Mouse (Mus musculus) kidney, embryonic 15.5 days (tissue): ENCODE data around the gene C1ra. TPM values are rescaled to one million over a fixed set of nuclear protein-coding genes. Genes with fewer than 3 reads are reported as not detected.
A peak's percentile ranks its signal among the peaks of the same experiment; 100 is the strongest.
"Not testable (repeated sequence)": the region's sequence is repeated elsewhere in the genome, so short reads cannot be mapped to it uniquely, and the experiment has no call there.

ENCODE experiments used
- ATAC-seq: fragments of 200-750 bp; cut with Nextera tagmentation; replicated peaks from 2 replicates; pipeline ENCODE4 v1.8.0; 2017; ENCODE audit warnings: moderate TSS enrichment; ENCODE audit not compliant: low FRiP score
- H3K27ac ChIP-seq: fragments of 300-500 bp; sonication (generic); 2 replicates; pipeline ENCODE4 v1.5.1; 2015; ENCODE audit warnings: mild to moderate bottlenecking, inconsistent platforms
- H3K27me3 ChIP-seq: fragments of 300-500 bp; sonication (generic); 2 replicates; pipeline ENCODE4 v1.6.1; 2015; ENCODE audit warnings: inconsistent platforms
- H3K36me3 ChIP-seq: fragments of 300-500 bp; sonication (generic); 2 replicates; pipeline ENCODE4 v1.6.1; 2015; ENCODE audit warnings: inconsistent platforms
- H3K4me1 ChIP-seq: fragments of 300-500 bp; sonication (generic); 2 replicates; pipeline ENCODE4 v1.6.1; 2015; ENCODE audit warnings: inconsistent platforms
- H3K4me2 ChIP-seq: fragments of 300-500 bp; sonication (generic); 2 replicates; pipeline ENCODE4 v1.6.1; 2015; ENCODE audit warnings: moderate library complexity, mild to moderate bottlenecking, inconsistent platforms
- H3K4me3 ChIP-seq: fragments of 300-500 bp; sonication (generic); replicated peaks from 2 replicates; pipeline ENCODE4 v1.5.1; 2015; ENCODE audit warnings: mild to moderate bottlenecking, inconsistent platforms
- H3K9ac ChIP-seq: fragments of 300-500 bp; sonication (generic); 2 replicates; pipeline ENCODE4 v1.6.1; 2015; ENCODE audit warnings: mild to moderate bottlenecking, inconsistent platforms
- H3K9me3 ChIP-seq: fragments of 300-500 bp; sonication (generic); replicated peaks from 2 replicates; pipeline ENCODE4 v1.6.1; 2016; ENCODE audit warnings: inconsistent platforms
- WGBS: fragments of 180-500 bp; shearing (Covaris S2); methylation state at CpG from one replicate; pipeline ENCODE4 v1.1.7; 2015; ENCODE audit warnings: mixed read lengths; 5-methylcytosine and 5-hydroxymethylcytosine counted together
- polyA plus RNA-seq: library from polyadenylated mRNA; unstranded; fragments of >200 nt; fragmentation: Nextera tagmentation; extraction: Ambion mirVana; gene quantifications from 2 replicates; pipeline ENCODE4 v1.2.1, GENCODE M21; 2015

C1ra gene
- polyA plus RNA-seq, 1 experiment from 2014 or later = 7.9 TPM

DNA sequence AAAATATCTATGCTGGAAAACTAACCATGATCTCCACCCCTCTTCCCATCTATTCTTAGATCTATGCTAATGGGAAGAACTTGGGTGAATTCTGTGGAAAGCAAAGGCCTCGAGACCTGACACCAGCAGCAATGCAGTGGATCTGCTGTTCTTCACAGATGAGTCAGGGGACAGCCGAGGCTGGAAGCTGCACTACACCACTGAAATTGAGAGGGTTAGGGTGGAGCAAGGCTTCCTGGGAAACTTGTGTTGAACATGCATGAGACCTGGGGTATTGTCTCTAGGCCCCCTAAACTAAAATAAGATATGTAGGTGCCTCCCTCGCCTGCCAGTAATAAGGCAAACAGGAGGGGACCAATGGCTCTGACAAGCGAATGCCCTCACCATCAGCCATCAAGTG, 49.0 kb downstream of the C1ra start:
- 92% methylated on average over 4 of the region's 4 CpGs for WGBS
- ATAC-seq, H3K27me3 ChIP-seq, H3K4me2 ChIP-seq, H3K4me3 ChIP-seq, H3K9me3 ChIP-seq, H3K4me1 ChIP-seq, H3K36me3 ChIP-seq, H3K27ac ChIP-seq, H3K9ac ChIP-seq: not testable (repeated sequence)

DNA sequence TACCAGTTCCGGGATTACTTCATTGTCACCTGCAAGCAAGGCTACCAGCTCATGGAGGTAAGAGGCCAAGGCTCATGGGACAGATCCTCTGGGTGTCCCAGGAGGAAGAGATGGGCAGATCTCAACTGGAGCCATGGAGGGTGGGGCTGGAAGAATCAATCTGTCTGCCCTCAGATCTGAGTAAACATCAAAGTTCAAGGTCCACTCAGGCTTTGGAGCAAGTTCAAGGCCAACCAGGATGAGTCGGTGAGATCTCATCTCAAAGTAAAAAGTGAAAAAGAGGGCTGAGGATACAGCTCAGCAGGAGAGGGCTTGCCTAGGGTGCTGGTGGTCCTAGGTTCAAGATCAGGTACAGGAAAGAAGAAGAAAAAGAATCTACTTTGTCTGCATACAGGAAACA, 49.4 kb downstream of the C1ra start:
- ATAC-seq, H3K9me3 ChIP-seq, H3K4me2 ChIP-seq, H3K27me3 ChIP-seq, H3K4me1 ChIP-seq, H3K27ac ChIP-seq, H3K36me3 ChIP-seq, H3K9ac ChIP-seq, H3K4me3 ChIP-seq: not testable (repeated sequence)
- WGBS = 100% methylated on average over 2 of the region's 2 CpGs

DNA sequence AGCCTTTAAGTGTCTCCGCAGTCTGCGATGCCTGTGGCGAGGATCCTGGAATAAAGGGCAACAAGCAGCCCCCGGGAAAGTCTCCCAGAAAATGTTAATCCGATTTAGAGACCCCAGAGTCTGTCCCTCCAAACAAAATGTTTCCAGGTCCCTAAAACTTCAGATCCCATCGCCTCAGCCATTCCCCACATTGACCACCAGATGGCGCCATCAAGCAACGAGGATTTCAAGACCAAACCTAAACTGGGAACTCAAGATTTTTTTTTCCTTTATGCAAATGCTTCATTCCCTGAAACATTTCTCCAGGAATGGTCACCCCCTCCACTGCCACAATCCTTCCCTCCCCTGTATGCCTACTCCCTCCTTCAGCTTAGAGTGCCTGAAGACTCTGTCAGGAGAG, 57.8 kb downstream of the C1ra start, which contains the start of gene C1rb:
C1rb (plus strand) TSS at position 269 of the 400 bp plus-strand sequence.
- no peaks in the 10 kb centered on the region for H3K4me1 ChIP-seq
- H3K9ac ChIP-seq = no peak within 1 kb of the TSS
- no peak within 1 kb of the TSS for H3K27ac ChIP-seq
- H3K9me3 ChIP-seq = no peaks in the 10 kb centered on the region
- H3K4me3 ChIP-seq = no peak within 1 kb of the TSS
- H3K36me3 ChIP-seq = no peaks in the 10 kb centered on the region
- no peak for ATAC-seq
- 7% methylated on average over 8 of the region's 8 CpGs for whole genome bisulfite sequencing
- H3K27me3 ChIP-seq = no peaks in the 10 kb centered on the region
- peak within 1 kb of the TSS; percentile 20; the same call in 1 of the 2 replicates for H3K4me2 ChIP-seq

Other genes starting within 250 kb of the C1ra start
- 0.38 and 0.40 TPM in 2 replicates for gene Cd163, start 207.7 kb upstream of the C1ra start, polyA plus RNA-seq
- gene Pex5, start 97.3 kb upstream of the C1ra start, polyA plus RNA-seq = 40.6 and 46.4 TPM in 2 replicates
- 3.9 and 5.9 TPM in 2 replicates for gene Clstn3, start 47.6 kb upstream of the C1ra start, polyA plus RNA-seq
- 1.6 and 2.0 TPM in 2 replicates for gene C1rl, start 19.3 kb upstream of the C1ra start, polyA plus RNA-seq
- 21.8 and 23.1 TPM in 2 replicates for gene C1s1, start 30.0 kb downstream of the C1ra start, polyA plus RNA-seq
- gene C1rb, start 57.9 kb downstream of the C1ra start, polyA plus RNA-seq = not detected in 2 replicates
- gene C1s2, start 123.7 kb downstream of the C1ra start, polyA plus RNA-seq = 0.16 and 0.21 TPM in 2 replicates
- 77.4 and 80.4 TPM in 2 replicates for gene Lpcat3, start 150.6 kb downstream of the C1ra start, polyA plus RNA-seq
- 206 and 224 TPM in 2 replicates for gene Emg1, start 199.8 kb downstream of the C1ra start, polyA plus RNA-seq
- 401 and 402 TPM in 2 replicates for gene Phb2, start 199.9 kb downstream of the C1ra start, polyA plus RNA-seq
- 12.5 and 13.3 TPM in 2 replicates for gene Ptpn6, start 226.3 kb downstream of the C1ra start, polyA plus RNA-seq
- gene Grcc10, start 229.0 kb downstream of the C1ra start, polyA plus RNA-seq = 516 and 519 TPM in 2 replicates
- not detected in 2 replicates for gene Gm45234, start 243.6 kb downstream of the C1ra start, polyA plus RNA-seq
- gene Atn1, start 244.1 kb downstream of the C1ra start, polyA plus RNA-seq = 17.0 and 17.7 TPM in 2 replicates